In genomic region chr15:37045456-37045855, GRCm38 (mm10) we compare ENCODE assay signal across 9 mouse cellular contexts. TPM values are rescaled to one million over a fixed set of nuclear protein-coding genes. Genes with fewer than 3 reads are reported as not detected.
DNase-seq lines count a peak whose midpoint lies in the region; ATAC-seq and TF ChIP-seq lines count a peak whose summit lies in the region.
"Had no signal": no experiment of that assay in that cellular context is flagged by ENCODE, and none has a peak within 500 bp of the region (broad histone marks: within the 10 kb centered on the region; RNA-seq: fewer than 3 reads in every experiment).

No protein-coding gene starts in this region.

- H3K9me3 ChIP-seq in ES-Bruce4 (replicated peaks; ENCODE audit: control insufficient read depth, insufficient read depth, low read length, poor library complexity, severe bottlenecking): no peaks in the 10 kb centered on the region
- no peaks in the 10 kb centered on the region for H3K9me3 ChIP-seq in hindbrain, embryonic 15.5 days
- H3K9me3 ChIP-seq in midbrain, embryonic 10.5 days (replicated peaks): no peaks in the 10 kb centered on the region

- peak overlapping the region; percentile 32 for H3K4me3 ChIP-seq in ES-Bruce4 (ENCODE audit: low read depth, low read length)
- no peak overlapping the region for H3K4me3 ChIP-seq in hindbrain, embryonic 15.5 days
- H3K4me3 ChIP-seq in midbrain, embryonic 10.5 days: no peak overlapping the region
- H3K4me3 ChIP-seq: erythroblast, embryonic 14.5 days had no signal

- peak; percentile 16 for TF ChIP-seq CTCF in ES-Bruce4 (IDR thresholded peaks at IDR 0.05; ENCODE audit: low read depth, low read length)

- TF ChIP-seq EP300 in ES-Bruce4 (IDR thresholded peaks at IDR 0.05; ENCODE audit: insufficient read depth, low read depth, low read length): no peak

- 69% methylated on average over 12 of the region's 12 CpGs for WGBS in hindbrain, embryonic 15.5 days
- 88% methylated on average over 12 of the region's 12 CpGs for WGBS in midbrain, embryonic 10.5 days

- no peak overlapping the region for H3K4me2 ChIP-seq in hindbrain, embryonic 15.5 days

- no peaks in the 10 kb centered on the region for H3K36me3 ChIP-seq in ES-Bruce4 (ENCODE audit: control insufficient read depth, insufficient read depth, low read length, poor library complexity, severe bottlenecking)
- H3K36me3 ChIP-seq in hindbrain, embryonic 15.5 days: no peaks in the 10 kb centered on the region
- H3K36me3 ChIP-seq in midbrain, embryonic 10.5 days: no peaks in the 10 kb centered on the region

- H3K9ac ChIP-seq in ES-Bruce4 (ENCODE audit: low read depth, poor library complexity, severe bottlenecking): no peak overlapping the region
- no peak overlapping the region for H3K9ac ChIP-seq in hindbrain, embryonic 15.5 days

- DNase-seq in frontal cortex, postnatal 10 days (ENCODE audit: low spot score in 2 of 2): no peak
- DNase-seq in right cerebral cortex, adult 18-20 months: peak; percentile 79
- no peak for DNase-seq in spleen, adult 18-20 months
- DNase-seq in kidney, postnatal 25 days: no peak
- no peak for DNase-seq in midbrain, embryonic 10.5 days (ENCODE audit: low spot score)

- TF ChIP-seq POLR2A in ES-Bruce4 (IDR thresholded peaks at IDR 0.05; ENCODE audit: insufficient read depth, low read length): no peak

- peaks cover 3% of the 10 kb centered on the region for H3K4me1 ChIP-seq in ES-Bruce4 (ENCODE audit: control insufficient read depth, insufficient read depth, low read length)
- peaks cover 7% of the 10 kb centered on the region for H3K4me1 ChIP-seq in hindbrain, embryonic 15.5 days (replicated peaks)
- H3K4me1 ChIP-seq in midbrain, embryonic 10.5 days: no peaks in the 10 kb centered on the region

- H3K27ac ChIP-seq in ES-Bruce4 (ENCODE audit: insufficient read depth, low read length): no peak overlapping the region
- H3K27ac ChIP-seq in hindbrain, embryonic 15.5 days (replicated peaks): 0 out of 2 replicates have a peak overlapping the region, but pooled peaks have one; percentile 26
- no peak overlapping the region for H3K27ac ChIP-seq in midbrain, embryonic 10.5 days (replicated peaks)

- H3K27me3 ChIP-seq in ES-Bruce4 (ENCODE audit: control insufficient read depth, insufficient read depth, low read length, poor library complexity, severe bottlenecking): no peaks in the 10 kb centered on the region
- H3K27me3 ChIP-seq in hindbrain, embryonic 15.5 days: no peaks in the 10 kb centered on the region
- no peaks in the 10 kb centered on the region for H3K27me3 ChIP-seq in midbrain, embryonic 10.5 days (ENCODE audit: low read depth, poor library complexity, severe bottlenecking)

- peak; percentile 80 for ATAC-seq in frontal cortex, adult (ENCODE audit: low TSS enrichment)
- 0 out of 2 replicates have a peak, but pooled peaks have one; percentile 42 for ATAC-seq in hindbrain, embryonic 15.5 days (ENCODE audit: low FRiP score, low read depth)

RNA-seq across cellular contexts. Expression of gene Zfp706, which starts 37.9 kb away (rescaled TPM):
- polyA plus RNA-seq in ES-Bruce4 (2011; ENCODE audit: insufficient read depth, insufficient read length, low read depth, missing spikeins): 212 and 245 TPM in 2 replicates
- 407 and 424 TPM in 2 replicates for polyA plus RNA-seq in hindbrain, embryonic 15.5 days (2015; fragmentation: Nextera tagmentation; extraction: Ambion mirVana)
- polyA plus RNA-seq in midbrain, embryonic 10.5 days (2016; fragmentation: Nextera tagmentation; extraction: Ambion mirVana): 479 and 502 TPM in 2 replicates
